Mouse (Mus musculus): Measurements from ENCODE around the gene Bphl. TPM values are rescaled to one million over a fixed set of nuclear protein-coding genes. Genes with fewer than 3 reads are reported as not detected.
"Not testable (repeated sequence)": the region's sequence is repeated elsewhere in the genome, so short reads cannot be mapped to it uniquely, and the experiment has no call there.

Gene Bphl
- total RNA-seq, 1 experiment from 2014 or later: 79.8 TPM

DNA sequence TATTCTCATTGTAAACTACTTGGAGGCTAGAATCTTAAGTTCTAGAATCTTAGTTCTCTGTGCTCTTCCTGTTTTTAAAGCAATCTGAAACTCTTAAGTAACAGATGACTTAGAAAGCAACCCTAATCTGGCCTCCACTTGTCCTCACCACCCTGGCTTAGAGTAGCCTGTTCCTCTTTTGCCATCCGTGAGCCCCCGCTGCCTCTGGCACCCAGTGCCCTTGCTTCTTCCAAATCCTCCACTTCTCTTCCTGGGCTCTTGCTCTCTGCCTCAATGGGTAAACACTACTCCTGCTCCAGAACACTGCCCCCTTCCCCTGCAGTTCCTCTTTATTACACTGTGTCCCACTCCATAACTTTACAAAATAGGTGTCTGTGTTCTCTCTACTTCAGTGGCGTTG, 14.3 kb downstream of the Bphl start:
- no peak for DNase-seq

DNA sequence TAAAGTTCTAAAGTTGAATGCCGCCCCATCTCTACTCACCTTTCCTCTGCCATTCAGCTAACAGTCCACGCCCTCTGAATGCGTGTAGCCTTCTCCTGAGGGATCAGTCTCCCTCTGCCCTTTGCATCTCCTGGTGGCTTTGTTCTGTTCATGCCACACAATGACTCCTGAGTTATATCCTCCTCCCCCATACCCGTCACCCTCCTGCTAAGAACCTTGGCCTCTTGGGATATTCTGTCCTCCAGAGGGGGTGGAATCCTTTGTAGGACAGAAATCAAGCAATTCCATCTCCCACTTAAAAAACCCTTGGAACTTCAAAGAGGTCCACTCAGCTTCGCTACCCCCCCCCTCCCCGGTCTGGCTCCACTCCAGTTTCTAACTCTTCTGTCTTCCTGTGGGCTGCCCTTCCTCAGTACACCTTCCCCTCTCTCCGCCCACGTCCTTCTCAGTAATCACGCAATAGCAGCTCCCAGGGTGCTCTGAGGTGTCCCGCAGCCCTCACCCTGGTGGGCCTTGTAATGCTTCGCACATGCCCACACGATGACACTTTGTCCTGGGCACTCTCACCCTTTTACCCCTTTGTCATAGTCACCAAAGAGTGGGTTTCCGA, 16.4 kb downstream of the Bphl start:
- DNase-seq: peak; percentile 30

DNA sequence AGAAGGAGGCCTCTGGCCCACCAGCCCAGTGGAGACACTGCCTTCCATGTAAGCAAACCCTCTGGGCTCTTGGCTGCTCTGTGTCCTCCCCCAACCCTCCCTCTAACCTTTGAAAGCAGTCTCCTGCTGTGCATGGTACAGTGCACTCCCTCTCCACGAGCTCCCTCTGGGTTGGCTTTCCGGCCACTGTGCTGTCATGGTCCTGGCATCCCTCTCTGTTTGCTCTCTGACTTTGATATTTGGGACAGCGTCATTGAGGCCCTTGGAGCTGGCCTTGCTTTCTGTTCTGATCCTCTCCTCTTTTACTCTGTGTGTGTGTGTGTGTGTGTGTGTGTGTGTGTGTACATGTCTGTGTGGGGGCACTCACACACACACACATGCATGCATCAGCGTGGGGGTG, 17.0 kb downstream of the Bphl start:
- peak; percentile 57 for DNase-seq

DNA sequence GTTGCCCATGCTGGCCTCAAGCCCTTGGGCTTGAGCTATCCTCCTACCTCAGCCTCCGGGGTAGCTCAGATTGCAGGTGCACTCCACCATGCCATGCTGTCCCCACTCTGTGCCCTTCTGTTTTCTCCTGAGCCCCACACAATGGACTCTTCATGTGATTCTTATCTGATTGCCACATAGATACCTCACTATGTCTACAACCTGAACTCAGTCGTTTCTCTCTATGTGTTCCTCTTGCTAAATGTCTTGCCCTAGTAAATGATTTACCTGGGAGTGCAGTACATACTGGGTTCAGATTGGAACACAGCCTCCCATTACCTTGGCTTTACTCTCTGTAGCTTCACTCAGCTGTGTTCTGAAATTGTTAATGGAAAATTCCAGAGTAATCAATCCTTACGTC, 17.6 kb downstream of the Bphl start:
- no peak for DNase-seq

DNA sequence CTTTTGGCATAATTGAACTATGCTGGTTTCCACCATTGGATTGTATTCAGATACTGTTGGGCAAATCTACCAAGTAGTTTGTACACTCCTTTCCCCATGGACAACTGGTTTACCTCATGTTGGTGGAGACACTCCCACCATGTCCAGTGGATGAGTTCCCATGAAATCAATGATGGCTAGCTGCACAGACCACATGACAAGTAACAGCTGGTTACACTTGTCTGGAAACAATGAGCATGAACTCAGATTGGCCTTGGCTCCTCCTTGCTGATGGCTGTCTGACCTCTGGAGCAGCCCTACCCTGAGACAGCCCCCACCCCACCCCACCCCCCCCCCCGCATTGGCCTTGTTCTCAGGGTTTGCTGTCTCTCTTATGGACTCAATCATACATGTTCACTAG, 19.9 kb downstream of the Bphl start:
- DNase-seq: no peak

DNA sequence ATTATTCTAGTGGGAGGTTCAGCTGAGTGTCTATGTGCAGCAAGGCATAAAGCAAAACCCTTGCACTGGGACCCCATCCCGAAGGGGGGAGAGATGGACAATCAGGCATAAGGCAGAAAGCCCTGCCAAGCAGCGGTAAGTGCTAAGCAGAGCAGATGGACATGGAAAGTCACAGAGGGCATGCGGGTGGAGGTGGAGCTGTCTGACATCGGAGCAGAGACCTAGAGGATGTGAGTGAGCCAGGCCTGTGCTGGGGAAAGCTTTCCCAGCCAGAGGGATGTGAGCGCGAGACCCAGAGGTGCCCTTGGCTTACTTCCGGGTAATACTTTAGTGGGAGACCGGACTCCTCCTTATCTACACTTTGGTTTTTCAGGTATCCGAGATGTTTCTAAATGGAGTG, 22.7 kb downstream of the Bphl start:
- no peak for DNase-seq

DNA sequence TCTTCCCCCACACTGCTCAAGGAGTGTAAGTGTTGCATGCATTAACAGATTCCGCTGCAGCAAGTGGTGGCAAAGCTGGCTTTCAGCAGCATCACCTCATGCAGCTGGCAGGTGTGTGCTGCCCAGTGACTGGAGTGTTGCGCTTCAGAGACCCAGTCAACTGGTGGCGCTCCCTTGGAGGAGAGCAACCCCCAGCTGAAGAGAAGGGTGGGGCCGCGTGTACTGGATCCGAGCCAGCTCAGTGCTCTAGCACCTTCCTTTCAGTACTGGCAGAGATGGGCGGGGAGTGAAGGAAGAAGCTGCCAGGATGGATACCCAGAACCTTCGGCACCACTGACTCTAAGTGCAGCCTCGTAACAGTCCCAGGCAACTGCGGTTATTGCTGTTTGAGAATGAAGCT, 25.1 kb downstream of the Bphl start:
- no peak for DNase-seq

DNA sequence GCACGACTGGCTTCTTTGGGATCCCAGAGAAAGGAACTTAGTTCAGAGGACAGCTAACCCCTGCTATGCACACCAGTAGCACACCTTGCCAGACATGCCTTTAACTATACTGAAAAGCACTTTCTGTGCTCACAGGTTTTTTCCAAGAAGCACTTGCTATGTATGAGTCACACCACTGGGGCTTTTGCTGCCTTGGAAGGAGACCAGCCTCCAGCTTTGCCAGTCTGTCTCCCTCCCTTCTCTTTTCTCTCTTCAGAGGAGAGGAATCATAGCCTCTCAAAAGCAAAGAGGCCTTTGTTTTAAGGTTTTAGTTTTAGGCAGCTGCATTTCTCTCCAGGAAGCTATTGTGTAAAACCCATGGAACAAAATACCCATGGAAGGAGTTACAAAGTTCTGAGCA, 29.0 kb downstream of the Bphl start:
- DNase-seq: peak; percentile 39

DNA sequence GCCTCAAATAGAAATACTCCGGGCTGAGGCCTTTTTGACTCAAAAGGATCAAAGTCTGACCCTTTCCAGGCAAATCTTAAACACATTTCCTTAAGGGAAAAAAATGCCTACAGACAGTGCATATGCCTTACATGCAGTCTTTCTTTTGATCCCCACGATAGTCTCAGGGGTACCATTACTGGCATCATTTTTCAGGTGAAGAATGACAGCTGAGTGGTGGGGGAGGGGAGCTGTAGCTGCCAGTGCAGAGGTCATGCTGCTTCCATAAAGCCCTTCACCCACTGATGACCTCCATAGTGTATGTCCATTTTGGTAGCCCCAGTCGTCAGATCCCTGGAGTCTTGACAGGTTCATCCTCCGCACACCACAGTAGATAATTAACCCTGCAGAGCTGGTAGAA, 32.9 kb downstream of the Bphl start:
- DNase-seq: no peak

DNA sequence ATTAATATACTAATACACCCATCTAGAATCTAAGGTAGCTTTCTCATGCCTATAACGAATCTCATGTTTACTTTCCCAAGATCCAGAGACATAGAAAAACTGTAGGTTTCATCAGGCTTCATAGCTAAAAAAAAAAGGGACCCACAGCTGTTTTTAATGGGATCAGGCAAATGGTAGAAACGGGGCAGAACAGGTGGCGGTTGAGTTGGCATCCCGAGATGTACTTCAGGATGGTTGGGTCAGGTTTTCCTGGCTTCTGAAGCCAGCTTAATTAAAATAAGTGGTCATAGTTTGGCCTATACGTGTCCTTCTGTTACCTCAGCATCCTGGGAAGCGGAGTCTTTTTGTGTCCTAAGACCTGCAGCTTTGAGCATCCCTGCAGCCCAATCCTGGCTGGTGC, 34.4 kb downstream of the Bphl start:
- DNase-seq: no peak

DNA sequence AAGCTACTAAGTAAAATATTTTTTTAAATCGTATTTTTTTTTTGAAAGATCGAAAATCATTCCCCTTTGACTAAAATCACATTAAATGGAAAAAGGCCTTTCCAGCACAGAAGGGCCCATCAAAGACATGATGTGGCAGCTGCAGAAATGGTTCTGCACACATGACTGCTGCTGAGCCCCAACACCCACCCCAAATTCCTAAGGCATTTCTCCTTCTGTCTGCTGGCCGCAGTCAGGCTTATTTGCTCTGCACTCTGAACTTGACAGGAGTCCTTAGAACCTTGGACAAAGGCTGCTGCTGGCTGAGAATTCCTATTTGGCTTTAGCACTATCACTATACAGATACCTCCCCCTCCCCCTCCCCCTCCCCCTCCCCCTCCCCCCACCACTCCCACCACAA, 35.5 kb downstream of the Bphl start:
- DNase-seq: no peak

DNA sequence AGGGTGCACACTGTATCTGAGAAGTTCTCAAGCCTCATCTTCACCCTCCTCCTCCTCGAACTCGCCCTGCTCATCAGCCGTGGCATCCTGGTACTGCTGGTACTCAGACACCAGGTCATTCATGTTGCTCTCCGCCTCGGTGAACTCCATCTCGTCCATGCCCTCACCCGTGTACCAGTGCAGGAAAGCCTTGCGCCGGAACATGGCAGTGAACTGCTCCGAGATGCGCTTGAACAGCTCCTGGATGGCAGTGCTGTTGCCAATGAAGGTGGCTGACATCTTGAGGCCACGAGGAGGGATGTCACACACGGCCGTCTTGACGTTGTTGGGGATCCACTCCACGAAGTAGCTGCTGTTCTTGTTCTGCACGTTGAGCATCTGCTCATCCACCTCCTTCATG, 37.0 kb downstream of the Bphl start:
- not testable (repeated sequence) for DNase-seq

DNA sequence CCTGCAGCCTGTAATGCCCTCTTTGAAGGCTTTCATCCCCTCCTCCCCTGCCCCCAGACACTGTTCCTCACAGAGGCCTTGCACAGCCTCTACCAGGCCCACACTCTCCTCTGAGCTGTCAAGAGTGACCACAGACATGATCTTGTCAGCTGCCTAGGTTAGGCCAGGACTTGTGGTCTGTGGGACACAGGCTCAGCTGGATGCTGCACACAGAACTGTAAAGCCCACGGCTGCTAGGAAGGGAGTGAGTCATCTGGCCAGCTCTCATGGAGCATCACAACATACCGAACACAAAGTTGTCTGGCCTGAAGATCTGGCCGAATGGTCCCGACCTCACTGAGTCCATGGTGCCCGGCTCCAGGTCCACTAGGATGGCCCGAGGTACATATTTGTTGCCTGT, 38.5 kb downstream of the Bphl start:
- not testable (repeated sequence) for DNase-seq

DNA sequence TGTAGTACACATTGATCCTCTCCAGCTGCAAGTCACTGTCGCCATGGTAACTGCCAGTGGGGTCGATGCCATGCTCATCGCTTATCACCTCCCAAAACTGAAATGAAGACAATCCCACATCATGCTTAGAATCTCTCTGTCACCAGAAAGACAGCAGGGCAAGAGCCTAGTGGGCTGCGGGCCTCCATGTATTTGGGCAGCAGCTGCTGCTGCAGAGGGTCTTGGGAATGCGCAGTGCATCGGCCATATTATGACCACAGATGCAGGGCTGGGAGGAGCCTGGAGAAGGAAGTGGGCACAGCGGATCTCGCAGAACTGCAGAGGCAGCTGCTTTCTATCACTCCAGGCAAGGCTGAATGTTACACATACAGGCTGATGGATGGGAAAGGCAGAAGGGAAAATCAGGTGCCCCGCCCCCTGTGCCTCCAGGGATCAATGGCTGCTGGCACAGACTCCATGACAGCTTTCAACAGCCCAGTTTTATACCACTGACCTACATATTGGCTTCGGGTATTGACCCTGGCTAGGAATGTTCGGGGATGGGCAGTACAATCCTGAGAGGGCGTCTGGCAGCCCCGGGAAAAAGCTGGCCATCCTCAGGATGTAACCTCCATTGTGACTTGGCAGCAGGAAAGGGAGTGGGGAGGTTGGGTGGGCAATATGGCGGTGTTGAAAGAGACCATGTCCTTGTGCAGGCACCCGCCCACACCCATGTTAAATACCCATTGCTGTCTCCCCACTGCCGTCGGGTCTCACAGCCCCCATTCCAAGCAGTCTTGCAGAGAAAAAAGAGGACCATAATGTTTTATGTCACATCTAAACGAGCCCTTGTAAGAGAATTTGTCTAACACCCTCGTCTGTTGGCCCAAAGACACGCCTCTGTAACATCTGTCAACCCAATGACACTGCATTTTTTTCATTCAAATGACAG, 39.4 kb downstream of the Bphl start:
- DNase-seq: peak; percentile 62

DNA sequence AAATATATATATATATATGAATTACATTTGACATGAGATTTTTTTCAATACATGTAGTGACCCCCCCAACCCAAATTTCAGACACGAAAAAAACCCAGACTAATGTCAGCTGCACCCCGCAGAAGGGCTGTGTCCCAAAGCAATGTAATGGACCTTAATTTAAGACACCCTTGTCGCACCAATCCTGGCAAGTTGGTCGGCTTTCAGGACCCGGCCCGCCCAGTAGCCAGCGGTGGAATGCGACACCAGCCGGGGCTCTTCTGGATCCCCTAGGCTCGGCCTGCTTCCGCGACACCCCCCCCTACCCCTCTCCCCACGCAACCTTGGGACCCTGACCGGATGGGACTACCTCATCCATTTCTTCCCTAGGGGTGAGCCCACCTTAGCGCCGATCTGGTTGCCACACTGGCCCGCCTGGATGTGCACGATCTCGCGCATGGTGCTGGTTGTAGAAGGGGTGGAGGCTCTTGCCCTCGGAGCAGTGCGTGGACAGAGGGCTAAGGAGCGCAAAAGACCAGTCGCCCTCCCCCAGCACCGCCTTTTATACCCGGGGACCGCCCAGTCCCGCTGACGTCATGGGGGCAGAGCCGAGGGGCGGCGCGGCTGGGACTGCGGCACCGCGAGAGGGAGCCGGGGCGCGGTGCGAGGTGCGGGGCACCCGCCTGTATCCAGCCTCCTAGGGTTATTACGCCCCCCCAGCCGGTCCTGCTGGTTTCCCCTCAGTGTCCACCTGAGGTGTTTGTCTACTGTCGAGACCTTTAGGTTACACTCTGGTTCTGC, 40.3 kb downstream of the Bphl start, which contains the start of gene Tubb2a:
Gene Tubb2a (minus strand): TSS at position 516 of the 780 bp plus-strand sequence.
- peak; percentile 96 for DNase-seq

DNA sequence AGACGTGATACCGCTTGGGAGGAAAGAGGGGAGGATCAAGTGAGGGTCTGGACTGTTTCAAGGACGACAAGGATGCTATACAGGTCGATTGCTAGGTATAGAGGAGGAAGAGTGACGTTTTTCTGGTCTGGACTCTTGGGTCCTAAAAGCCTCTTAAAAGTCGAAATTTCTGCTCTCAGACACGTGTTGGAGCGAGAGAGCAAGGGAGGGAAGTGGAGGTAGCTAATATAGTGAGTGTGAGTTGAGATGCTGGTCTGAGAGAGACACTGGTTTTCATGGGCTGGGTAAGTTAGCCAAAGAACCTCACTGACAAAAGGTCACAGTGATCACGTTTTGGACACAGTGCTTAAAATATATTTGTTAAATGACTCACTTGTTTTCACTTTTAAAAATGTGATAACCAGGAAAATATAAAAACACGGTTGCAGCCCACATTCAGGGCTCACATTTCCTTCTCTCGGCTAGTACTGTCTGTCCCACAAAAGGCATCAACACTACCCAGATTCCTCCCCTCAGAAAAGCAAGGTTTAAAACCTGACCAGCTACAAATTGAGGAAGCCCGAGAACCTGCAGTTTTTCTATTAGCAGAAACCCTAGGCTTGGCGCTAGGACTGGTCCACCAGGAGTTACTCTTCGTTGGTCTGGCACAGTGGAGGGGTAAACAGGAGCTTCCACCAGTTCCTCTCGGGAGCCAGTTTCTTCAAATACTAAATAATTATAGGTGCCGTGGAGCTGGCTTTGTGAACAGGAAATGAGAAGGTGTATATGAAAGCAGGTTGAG, 41.3 kb downstream of the Bphl start:
- no peak for DNase-seq

DNA sequence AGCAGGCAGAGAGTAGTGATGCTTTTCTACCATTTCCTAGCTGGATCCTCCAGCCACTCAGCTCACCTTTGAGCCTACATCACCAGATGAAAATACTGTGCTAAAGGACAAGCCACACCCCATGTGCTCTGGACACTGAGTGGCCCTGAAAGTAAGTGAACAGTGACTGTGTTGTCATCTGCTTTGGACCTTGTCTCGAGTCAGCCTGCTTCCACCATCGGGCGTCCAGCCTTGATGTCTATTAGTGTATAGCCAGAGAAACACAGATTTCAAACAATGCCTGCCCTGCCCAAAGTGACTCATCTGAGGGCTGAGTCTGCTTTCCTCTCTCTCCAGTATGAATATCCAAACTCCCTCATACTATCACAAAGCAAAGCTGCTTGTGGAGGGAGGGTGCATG, 42.4 kb downstream of the Bphl start:
- DNase-seq: peak; percentile 26

DNA sequence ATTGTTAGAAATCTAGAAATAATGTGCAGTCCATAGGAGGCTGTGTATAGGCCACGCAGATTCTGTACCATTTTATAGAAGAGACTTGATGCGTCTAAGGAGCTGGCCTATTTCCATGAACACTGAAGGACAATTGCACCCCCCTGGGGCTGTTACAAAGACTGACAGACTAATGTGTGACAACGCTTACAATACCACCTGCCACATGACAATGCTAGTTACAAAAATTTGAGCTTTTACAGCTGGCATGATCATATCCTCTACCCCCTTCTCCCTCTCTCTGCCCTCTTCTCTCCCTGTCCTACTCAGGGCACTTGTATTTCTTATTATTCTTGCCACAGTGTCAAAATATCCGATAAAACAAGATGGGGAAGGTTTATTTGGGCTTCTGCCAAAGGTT, 44.5 kb downstream of the Bphl start:
- no peak for DNase-seq

DNA sequence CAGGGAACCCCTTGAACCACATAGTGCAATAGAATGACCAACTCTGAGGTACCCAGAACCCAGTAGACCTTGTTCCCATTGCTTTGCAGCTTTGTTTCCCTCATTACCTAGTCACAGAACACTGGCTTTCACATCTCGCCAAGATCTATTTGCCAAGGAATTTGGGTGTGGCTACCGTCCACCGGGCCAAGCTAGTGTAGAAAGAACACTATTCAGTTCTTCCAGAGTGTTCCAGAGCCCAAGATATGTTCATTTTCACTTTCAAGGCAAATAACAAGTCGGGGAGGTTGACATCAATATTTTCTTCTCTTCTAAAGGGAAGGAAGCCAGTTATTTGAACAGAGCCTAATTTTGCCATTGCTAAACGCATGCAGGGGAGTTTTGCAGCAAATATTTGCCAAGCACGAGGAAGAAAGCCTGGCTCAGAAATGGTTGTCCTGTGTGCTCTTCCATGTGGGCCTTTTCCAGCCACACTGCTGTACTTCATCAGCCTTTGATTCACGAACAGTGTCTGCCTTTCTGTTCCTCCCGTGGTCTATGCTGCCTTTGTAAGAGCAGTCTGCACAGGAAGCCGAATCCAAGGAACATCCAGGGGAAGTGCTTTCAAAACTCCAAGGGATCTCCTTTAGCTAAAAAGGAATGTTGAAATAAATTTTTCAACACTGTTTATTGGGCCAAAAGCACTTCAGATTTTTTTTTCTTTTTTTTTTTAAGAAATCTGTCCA, 46.8 kb downstream of the Bphl start:
- DNase-seq: peak; percentile 53

DNA sequence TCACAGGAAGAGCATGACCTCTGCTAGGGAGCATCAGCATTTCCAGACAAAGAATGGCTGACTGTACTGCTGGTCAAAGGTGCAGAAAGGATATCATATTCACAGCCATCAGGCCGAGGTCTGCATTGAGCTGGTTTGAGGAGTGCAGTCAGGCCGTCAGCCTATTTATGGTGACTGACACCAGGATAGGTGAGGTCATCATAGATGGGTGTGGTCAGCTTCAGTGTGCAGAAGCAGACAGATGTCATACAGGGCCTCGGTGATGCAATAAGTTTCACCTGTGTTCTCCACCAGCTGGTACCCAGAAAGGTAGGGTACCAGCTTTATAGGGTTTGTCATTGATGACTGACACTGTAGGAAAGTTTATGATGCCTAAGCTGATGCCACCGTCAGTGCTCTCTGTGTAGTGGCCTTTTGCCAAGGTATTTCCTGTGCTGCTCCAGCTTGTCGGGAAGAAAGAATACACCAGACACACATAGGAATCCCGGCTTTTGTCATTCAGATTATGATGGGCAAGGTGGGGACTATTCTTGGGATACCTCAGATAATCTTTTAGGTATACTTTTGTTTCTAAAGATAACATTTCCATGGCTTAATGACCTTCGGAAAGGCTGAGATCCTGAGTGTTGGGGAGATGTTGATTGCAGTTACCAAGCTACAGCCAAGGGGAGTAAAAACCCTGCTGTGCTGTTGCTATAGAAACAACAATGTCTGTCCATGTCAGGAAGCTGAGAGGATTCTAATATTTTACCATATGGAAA, 49.8 kb downstream of the Bphl start:
- no peak for DNase-seq

DNA sequence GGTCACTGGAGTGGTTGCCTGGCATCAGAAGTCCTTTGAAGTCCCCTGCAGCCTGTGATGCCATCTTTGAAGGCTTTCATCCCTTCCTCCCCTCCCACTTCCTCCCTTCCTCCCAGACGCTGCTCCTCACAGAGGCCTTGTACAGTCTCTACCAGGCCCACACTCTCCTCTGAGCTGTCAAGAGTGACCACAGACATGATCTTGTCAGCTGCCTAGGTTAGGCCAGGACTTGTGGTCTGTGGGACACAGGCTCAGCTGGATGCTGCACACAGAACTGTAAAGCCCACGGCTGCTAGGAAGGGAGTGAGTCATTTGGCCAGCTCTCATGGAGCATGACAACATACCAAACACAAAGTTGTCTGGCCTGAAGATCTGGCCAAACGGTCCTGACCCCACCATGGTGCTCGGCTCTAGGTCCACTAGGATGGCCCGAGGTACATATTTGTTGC, 50.8 kb downstream of the Bphl start:
- DNase-seq: not testable (repeated sequence)
